ENCODE assay signal across 26 mouse cellular contexts in the genomic region with DNA sequence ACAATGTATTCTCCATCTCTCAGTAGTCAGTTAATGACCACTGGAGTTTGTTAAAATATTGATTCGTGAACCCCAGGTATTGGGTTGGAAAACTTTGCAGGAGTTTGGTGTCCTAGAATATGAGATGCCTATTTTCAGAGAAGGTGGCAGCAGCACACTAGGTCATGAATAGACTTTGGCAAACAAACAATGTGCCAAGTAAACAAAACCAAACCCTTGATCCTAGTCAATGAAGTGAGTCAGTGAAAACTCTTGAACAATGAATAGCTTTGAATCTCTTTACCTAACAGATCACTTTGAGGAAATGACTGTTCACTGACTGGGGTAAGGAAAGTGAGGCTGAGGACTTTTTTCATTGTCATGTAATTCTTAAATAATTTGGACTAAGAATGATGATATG.
DNase-seq lines count a peak whose midpoint lies in the region; ATAC-seq and TF ChIP-seq lines count a peak whose summit lies in the region.
"Had no signal": no experiment of that assay in that cellular context is flagged by ENCODE, and none has a peak within 500 bp of the region (broad histone marks: within the 10 kb centered on the region; RNA-seq: fewer than 3 reads in every experiment).

No protein-coding gene starts in this region.

- no peak overlapping the region for H3K27ac ChIP-seq in kidney, adult 2 months (ENCODE audit: insufficient read depth, low read depth, low read length)
- no peak overlapping the region for H3K27ac ChIP-seq in kidney, embryonic 14.5 days (ENCODE audit: low read depth, low read length)
- H3K27ac ChIP-seq in liver, adult 2 months (replicated peaks; ENCODE audit: insufficient read depth, low read depth, low read length): no peak overlapping the region
- H3K27ac ChIP-seq in liver, postnatal 0 days (ENCODE audit: low read depth): no peak overlapping the region
- H3K27ac ChIP-seq: embryonic facial prominence, embryonic 13.5 days; embryonic facial prominence, embryonic 15.5 days; forebrain, embryonic 10.5 days; forebrain, embryonic 12.5 days had no signal

- TF ChIP-seq POLR2A in kidney, adult 2 months (IDR thresholded peaks at IDR 0.05; ENCODE audit: low read depth, low read length): no peak
- TF ChIP-seq POLR2A in liver, adult 2 months (IDR thresholded peaks at IDR 0.05; ENCODE audit: extremely low read depth, insufficient read depth, low read length): no peak

- 87% methylated on average over 1 of the region's 1 CpGs for WGBS in kidney, adult 2 months
- WGBS in kidney, embryonic 14.5 days: 98% methylated on average over 1 of the region's 1 CpGs
- WGBS in liver, adult 2 months: 35% methylated on average over 1 of the region's 1 CpGs
- 81% methylated on average over 1 of the region's 1 CpGs for WGBS in liver, postnatal 0 days (ENCODE audit: insufficient replicate concordance)

- H3K27me3 ChIP-seq in kidney, adult 2 months (replicated peaks; ENCODE audit: control insufficient read depth, insufficient read depth, low read length): no peaks in the 10 kb centered on the region
- no peaks in the 10 kb centered on the region for H3K27me3 ChIP-seq in kidney, embryonic 14.5 days (ENCODE audit: control insufficient read depth, insufficient read depth, low read length)
- H3K27me3 ChIP-seq in liver, adult 2 months (ENCODE audit: control insufficient read depth, insufficient read depth, low read length): peaks cover 11% of the 10 kb centered on the region; the same call in 1 of the 2 replicates
- H3K27me3 ChIP-seq in liver, postnatal 0 days (ENCODE audit: insufficient read depth, low read length): no peaks in the 10 kb centered on the region
- H3K27me3 ChIP-seq: CH12.LX; embryonic facial prominence, embryonic 13.5 days; embryonic facial prominence, embryonic 15.5 days had no signal

- TF ChIP-seq CTCF in kidney, adult 2 months (conservative IDR thresholded peaks at IDR 0.05; ENCODE audit: insufficient read depth, insufficient read length, low read depth, low read length): no peak
- TF ChIP-seq CTCF in liver, adult 2 months (IDR thresholded peaks at IDR 0.05; ENCODE audit: low read depth, low read length): no peak
- TF ChIP-seq CTCF in liver, postnatal 0 days (IDR thresholded peaks at IDR 0.05; ENCODE audit: low read depth): no peak

- H3K4me3 ChIP-seq in kidney, adult 2 months (ENCODE audit: insufficient read depth, low read depth, low read length): no peak overlapping the region
- no peak overlapping the region for H3K4me3 ChIP-seq in kidney, embryonic 14.5 days (ENCODE audit: low read length)
- no peak overlapping the region for H3K4me3 ChIP-seq in liver, adult 2 months (ENCODE audit: insufficient read depth, low read depth, low read length)
- no peak overlapping the region for H3K4me3 ChIP-seq in liver, postnatal 0 days (ENCODE audit: low read depth, low read length)
- H3K4me3 ChIP-seq: embryonic facial prominence, embryonic 13.5 days; embryonic facial prominence, embryonic 15.5 days; erythroblast, embryonic 14.5 days; forebrain, embryonic 10.5 days; forebrain, embryonic 12.5 days had no signal

- H3K79me2 ChIP-seq in liver, adult 2 months (ENCODE audit: control insufficient read depth, insufficient read depth, low read length): no peaks in the 10 kb centered on the region

- DNase-seq in kidney, adult 2 months: peak; percentile 19
- DNase-seq in liver, adult 2 months (ENCODE audit: extremely low read depth, low read depth, low spot score): peak; percentile 86
- no peak for DNase-seq in liver, postnatal 0 days
- peak; percentile 39 for DNase-seq in Muller cell, postnatal 12 days (ENCODE audit: inconsistent ontology term)
- DNase-seq: adrenal gland, adult 2 months; adrenal gland, postnatal 10 days; adrenal gland, postnatal 25 days; B cell, adult 2 months; cerebellum, adult 11 months; cerebellum, adult 18-20 months; cerebellum, adult 8-10 months; cerebellum, adult 9-11 months; cerebellum, postnatal 14 days; cerebellum, postnatal 36 days; embryo, embryonic 11 days had no signal

- H3K9ac ChIP-seq in kidney, embryonic 14.5 days (ENCODE audit: low read depth, low read length): no peak overlapping the region
- no peak overlapping the region for H3K9ac ChIP-seq in liver, adult 2 months (ENCODE audit: low read depth, low read length)
- no peak overlapping the region for H3K9ac ChIP-seq in liver, postnatal 0 days (replicated peaks)
- H3K9ac ChIP-seq: embryonic facial prominence, embryonic 13.5 days; embryonic facial prominence, embryonic 15.5 days; forebrain, embryonic 12.5 days had no signal

- H3K9me3 ChIP-seq in kidney, embryonic 14.5 days (ENCODE audit: control insufficient read depth, low read length): no peaks in the 10 kb centered on the region
- H3K9me3 ChIP-seq in liver, postnatal 0 days (ENCODE audit: low read length): peaks cover 3% of the 10 kb centered on the region; the same call in 1 of the 2 replicates
- H3K9me3 ChIP-seq: embryonic facial prominence, embryonic 13.5 days; embryonic facial prominence, embryonic 15.5 days; G1E had no signal

- H3K4me2 ChIP-seq in kidney, embryonic 14.5 days (replicated peaks; ENCODE audit: low read depth, low read length): no peak overlapping the region
- H3K4me2 ChIP-seq in liver, postnatal 0 days (ENCODE audit: low read depth, low read length): no peak overlapping the region
- H3K4me2 ChIP-seq: embryonic facial prominence, embryonic 13.5 days; embryonic facial prominence, embryonic 15.5 days; forebrain, embryonic 12.5 days had no signal

- no peaks in the 10 kb centered on the region for H3K36me3 ChIP-seq in kidney, adult 2 months (ENCODE audit: control insufficient read depth, insufficient read depth, low read length)
- no peaks in the 10 kb centered on the region for H3K36me3 ChIP-seq in kidney, embryonic 14.5 days (ENCODE audit: control insufficient read depth, insufficient read depth, low read length)
- H3K36me3 ChIP-seq in liver, adult 2 months (ENCODE audit: control insufficient read depth, insufficient read depth, low read length): no peaks in the 10 kb centered on the region
- H3K36me3 ChIP-seq in liver, postnatal 0 days (replicated peaks; ENCODE audit: insufficient read depth, low read length): no peaks in the 10 kb centered on the region
- H3K36me3 ChIP-seq: embryonic facial prominence, embryonic 15.5 days; G1E had no signal

- no peak for ATAC-seq in kidney, embryonic 14.5 days (ENCODE audit: low FRiP score, low TSS enrichment)
- no peak for ATAC-seq in liver, postnatal 0 days
- ATAC-seq: CD4-positive, CD25-positive, alpha-beta regulatory T cell, adult 4 months; forebrain, embryonic 14.5 days; forebrain, embryonic 16.5 days had no signal

- no peak for TF ChIP-seq EP300 in liver, postnatal 0 days (IDR thresholded peaks at IDR 0.05; ENCODE audit: low read depth)

- H3K4me1 ChIP-seq in kidney, adult 2 months (ENCODE audit: control insufficient read depth, insufficient read depth, low read length): no peaks in the 10 kb centered on the region
- H3K4me1 ChIP-seq in kidney, embryonic 14.5 days (ENCODE audit: control insufficient read depth, insufficient read depth, low read length): no peaks in the 10 kb centered on the region
- no peaks in the 10 kb centered on the region; the same call in 1 of the 2 replicates for H3K4me1 ChIP-seq in liver, adult 2 months (ENCODE audit: control insufficient read depth, insufficient read depth, low read length)
- no peaks in the 10 kb centered on the region for H3K4me1 ChIP-seq in liver, postnatal 0 days (ENCODE audit: insufficient read depth)
- H3K4me1 ChIP-seq: embryonic facial prominence, embryonic 13.5 days; embryonic facial prominence, embryonic 15.5 days had no signal
